Mouse (Mus musculus): Measurements from ENCODE around the gene Ccdc117.
A peak's percentile ranks its signal among the peaks of the same experiment; 100 is the strongest.

Ccdc117 gene

DNA sequence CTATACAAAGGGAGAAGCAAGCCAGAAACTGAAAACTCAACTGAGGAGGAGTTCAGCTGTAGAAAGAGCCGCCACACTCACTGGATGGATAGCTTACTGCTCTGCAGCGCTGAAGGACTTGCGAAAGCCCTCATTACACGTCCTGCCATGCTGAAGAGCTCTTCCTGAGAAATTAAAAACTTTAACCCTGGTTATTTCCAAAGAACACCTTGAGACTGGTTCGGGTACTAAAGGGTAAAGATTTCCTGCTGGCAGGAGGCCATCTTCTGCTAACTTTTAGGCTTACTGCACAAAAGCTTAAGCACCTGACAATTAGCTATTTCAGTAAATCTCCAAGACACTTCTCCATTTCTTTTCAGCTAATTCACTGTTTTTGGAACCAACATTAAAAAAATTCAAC, 11.8 kb downstream of the Ccdc117 start:
- peak in 1 of 2 experiments; percentile 66 for DNase-seq

DNA sequence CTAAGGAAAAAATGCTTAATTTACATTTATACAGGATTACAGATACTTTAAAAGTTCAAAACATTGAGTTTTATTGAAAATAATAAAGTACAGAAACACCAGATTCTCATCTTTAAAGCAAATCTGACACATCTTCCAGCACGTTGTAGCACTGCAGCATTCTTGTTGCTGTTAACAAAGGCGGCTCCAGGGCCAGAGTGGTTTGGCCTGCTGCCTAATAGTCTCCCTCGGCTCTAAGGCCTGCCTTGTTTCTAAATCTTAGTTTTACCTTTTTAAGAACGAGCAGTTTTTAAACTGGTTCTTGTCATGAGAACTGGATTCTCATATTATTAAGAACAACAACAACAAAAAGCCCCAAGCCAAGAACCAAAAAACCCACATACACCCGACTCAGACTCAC, 13.1 kb downstream of the Ccdc117 start:
- DNase-seq: no peak

DNA sequence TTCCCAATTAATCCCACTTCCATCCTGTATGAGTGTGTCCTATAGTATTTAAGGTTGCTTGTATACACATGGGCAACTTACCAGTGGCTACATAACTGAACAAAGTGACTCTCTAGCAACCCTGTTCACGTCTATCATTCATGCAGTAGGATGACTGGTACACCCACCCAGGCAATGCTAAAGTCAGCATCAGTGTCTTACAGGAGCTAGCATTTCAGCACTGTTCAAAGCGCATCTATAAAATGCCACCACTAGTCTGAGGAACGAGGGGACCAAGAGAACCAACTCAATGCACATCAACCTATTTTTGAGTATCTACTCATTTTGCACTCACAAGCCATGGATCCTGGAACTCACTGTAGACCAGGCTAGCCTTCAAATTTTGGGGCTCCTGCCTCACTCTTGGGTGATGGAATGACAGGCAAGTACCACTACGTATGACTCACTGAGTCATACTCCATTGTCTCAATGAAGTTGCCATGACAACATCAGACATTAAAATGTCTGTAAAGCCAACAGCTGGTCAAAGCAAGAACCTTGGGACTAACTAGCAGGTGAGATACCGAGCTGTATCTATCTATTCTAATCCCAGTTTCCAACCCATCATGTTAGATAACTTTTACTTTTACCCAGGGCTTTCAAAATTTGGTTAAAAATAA, 14.0 kb downstream of the Ccdc117 start:
- DNase-seq: no peak

DNA sequence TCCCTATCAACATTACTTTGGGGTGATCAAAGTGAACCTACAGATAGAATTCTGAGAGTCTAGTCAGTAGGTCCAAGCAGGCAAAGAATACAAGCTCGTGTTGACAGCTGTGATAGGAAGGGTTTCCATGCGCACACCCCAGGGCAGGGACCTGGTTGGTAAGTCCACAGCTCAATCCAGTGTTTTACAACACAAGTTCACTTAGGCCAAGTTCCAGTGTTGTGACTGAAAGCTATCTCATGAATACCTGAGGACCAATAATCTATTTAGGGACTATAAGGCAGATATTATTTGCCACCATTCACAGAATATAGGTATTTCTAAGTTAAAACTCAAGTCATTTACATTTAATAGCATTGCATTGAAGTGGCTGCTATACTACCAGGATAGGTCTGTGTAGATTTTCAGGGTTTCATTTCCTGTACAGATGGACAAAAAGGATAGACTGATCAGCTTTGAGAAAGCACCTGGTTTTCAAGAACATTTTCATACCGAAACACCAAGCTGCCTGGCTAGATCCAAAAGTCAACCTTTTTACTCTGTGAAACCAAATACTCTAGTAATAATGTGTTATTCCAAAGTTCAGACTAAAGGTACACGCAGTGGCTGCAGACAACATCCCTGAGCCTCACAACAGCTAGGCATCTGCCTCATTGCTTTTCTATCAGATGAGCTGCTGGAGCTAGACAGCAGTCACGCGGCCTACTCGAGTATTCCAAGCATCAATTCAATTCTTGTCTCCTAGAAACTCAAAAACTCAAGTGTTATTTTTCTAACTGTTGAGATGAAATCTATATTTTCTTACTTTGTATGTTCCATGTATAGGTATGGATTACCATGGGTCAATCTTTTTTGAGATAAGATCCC, 15.2 kb downstream of the Ccdc117 start:
- no peak for DNase-seq

DNA sequence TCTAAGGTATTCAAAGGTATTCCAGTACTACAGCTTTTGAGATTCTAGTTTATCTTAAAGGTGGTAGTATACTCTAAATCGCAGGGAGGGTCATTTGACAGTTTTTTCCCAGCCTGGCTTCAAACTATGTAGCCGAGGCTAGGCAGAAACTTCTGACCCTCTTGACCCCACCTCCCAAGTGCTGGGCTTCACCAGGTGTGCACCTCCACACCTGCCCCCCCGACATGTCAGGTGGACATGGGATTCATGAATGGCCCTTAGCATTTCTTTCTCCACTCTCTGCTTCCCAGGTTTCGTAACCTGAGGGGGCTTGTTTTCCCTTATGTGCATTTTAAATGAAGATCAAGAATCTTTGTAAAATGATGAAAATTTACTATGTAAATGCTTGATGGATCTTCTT, 16.6 kb downstream of the Ccdc117 start:
- no peak for DNase-seq

DNA sequence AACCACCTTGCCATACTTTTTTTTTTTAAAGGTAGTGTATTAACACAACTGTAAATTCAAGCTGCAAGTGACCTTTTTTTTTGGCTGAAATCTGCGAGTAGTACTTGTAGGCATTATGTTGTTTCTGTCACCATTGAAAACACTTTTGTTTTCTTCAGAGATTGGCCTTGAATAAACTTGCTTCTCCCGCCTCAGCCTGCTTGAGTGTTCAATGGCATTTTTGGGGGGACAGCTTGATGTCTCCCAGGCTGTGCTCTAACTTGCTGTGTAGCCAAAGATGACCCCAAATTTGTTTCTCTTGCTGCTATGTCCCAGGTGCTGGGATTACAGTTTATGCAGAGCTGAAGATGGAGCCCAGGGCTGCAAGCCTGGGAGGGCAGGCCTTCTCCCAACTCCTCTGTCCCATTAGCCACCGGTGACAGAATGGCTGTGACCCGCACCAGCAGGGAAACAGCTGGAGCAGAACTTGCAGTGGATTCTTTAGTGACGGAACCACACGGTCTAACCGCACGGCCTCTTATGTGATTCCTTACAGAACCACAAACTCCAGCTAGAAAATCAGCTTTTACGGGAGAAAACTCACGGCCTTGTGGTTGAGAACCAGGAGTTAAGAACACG, 19.1 kb downstream of the Ccdc117 start:
- no peak for DNase-seq

DNA sequence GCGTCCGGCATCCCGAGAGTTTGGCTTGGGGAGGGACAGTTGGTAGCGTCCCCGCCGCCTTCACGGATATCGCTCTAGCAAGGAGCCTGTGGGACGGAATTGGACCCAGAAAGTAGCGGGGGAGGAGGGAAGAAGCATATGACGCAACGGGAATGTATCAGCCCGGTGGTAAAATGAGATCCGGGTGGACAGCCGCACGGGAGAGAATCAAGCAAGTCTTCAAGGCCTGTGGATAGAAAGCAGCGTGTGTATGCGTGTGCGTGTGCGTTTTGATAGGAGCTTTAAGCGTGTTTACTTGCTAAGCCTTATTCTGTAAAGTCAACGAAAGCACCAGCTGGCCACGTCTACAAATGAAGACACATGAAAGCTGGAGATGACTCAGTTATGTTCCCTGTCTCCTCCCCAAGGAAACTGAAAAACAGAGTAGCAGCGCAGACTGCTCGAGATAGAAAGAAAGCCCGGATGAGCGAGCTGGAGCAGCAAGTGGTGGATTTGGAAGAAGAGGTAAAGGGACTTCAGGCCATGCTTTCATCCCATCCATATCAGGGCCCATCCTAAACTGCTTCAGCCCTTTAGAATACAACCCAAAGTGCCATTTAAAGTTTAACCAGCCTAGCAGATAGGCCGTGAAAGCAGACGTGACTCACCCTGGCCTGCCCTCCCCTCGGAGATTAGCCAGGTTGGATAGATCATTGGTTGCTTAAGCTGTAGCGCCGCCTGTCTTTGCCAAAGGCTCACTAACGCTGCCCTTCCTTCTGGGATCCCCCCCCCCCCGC, 20.3 kb downstream of the Ccdc117 start:
- peak; percentile 84 to 89 for DNase-seq

DNA sequence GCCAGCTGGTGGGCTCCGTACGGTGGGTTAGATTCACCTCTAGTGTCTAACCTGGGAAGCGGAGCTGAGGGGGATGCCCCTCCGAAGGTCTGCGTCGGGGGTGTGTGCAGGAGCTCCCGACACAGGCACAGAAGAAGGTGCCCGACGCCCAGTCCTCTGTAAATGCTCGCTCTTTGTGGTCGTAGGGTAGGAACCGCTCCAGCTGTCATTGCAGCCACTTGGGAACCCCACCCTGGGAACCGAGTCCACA, 20.8 kb downstream of the Ccdc117 start:
- no peak for DNase-seq

DNA sequence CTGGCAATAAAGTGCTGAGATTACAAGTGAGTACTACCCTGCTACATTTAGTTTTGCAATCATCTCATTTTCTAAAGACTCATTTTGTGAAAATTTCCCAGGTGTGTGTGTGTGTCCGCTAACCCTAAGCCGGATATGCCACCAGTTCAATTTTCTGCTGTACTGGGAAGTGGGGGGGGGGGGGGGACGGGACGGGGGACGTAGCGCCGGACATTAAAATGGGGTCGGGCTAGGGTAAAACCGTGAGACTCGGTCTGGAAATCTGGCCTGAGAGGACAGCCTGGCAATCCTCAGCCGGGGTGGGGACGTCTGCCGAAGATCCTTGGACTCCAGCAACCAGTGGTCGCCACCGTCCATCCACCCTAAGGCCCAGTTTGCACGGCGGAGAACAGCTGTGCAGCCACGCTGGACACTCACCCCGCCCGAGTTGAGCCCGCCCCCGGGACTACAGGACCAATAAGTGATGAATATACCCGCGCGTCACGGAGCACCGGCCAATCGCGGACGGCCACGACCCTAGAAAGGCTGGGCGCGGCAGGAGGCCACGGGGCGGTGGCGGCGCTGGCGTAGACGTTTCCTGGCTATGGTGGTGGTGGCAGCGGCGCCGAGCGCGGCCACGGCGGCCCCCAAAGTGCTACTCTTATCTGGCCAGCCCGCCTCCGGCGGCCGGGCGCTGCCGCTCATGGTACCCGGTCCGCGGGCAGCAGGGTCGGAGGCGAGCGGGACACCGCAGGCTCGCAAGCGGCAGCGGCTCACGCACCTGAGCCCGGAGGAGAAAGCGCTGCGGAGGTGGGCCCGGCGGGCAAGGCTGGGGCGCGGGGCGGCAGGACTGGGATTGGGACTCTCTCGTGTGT, 21.3 kb downstream of the Ccdc117 start, which contains the start of gene Xbp1:
Gene Xbp1 (plus strand): TSS at position 248 of the 854 bp plus-strand sequence.
- DNase-seq: peak; percentile 98 to 99

DNA sequence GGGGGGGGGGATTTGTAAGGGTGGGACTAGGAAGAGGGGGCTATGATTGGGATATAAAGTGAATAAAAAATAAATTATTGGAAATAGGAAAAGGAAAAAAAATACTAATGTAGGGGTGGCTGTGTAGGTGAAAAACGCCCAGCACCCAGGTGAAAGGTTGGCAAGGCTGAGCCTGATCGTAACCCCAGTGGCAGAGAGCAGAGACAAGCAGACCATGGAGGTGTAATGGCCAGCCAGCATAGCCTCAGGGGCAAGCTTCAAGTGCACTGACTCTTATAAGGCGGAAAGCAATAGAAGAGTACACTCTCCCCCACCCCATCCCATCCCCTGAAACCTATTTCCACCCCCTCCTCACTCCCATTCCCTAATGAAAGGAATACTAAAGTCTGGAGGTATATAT, 22.3 kb downstream of the Ccdc117 start:
- no peak for DNase-seq

DNA sequence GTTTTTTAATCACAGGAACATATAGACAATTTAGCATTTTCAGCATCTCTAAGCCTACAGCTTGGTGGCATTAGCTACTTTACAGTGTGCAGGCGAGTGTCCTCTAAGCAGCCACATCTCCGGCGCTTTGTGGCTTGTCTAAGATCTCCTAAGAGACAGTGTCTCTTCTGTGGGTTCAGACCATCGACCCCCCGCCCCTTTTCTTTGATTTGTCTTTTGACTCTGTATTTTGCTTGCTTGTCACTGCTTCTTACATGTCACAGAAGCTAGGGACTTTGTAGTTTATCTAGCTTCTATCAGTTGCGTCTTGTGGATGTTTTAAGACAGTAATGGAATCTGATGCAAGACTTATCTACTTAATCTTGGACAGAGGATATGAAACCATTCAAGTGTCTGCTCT, 24.6 kb downstream of the Ccdc117 start:
- no peak for DNase-seq

DNA sequence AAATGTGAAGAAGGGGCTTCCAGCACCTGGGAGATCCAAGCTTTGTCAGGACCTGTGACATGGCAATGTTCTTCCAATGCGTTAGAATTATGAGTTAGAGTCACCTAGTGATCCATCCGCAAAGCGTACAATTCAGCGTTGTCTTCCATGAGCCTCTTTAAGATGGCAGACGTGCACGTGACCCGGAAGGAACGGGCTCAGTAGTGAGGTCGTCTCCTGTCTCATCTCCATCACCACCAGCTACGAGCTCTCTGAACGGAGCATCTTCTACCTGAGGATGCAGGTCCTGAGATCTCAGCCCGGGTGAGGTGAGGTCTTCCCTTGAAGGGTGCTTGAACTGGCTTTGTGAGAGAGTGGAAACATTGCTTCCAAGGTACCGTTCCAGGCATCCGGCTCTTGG, 25.4 kb downstream of the Ccdc117 start:
- no peak for DNase-seq

DNA sequence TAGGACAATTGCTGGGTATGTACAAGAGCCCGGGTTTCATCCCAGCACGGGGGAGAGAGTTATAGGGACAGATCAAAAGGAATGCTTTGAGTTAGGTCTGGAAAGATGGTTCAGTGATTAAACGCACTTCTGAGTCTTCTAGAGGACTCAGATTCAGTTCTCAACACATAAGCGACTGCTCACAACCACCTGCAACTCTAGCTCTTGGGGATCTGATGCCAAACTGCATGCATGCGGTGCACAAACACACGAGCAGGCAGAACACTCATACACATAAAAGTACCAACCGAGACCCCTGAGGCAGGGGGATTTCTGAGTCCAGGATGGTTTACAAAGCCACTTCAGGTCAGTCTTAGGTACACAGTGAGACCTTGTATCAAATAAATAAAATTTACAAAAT, 25.8 kb downstream of the Ccdc117 start:
- DNase-seq: no peak

DNA sequence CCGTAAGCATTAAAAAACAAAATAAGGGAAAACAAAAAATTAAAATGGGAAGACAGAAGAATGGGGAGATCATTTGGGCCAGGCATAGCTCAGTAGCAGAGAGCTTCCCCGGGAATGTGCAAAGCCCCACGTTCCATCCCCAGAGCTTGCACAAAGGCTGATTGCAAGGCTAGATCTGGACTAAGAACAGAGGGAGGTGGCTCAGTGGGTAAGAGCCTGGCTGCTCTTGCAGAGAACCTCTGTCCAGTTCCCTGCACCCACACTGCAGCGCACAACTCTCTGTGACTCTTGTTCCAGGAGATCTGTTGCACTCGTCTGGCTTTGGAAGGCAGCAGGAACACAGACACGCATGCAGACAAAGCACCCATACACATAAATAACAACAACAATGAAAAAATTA, 26.3 kb downstream of the Ccdc117 start:
- no peak for DNase-seq

DNA sequence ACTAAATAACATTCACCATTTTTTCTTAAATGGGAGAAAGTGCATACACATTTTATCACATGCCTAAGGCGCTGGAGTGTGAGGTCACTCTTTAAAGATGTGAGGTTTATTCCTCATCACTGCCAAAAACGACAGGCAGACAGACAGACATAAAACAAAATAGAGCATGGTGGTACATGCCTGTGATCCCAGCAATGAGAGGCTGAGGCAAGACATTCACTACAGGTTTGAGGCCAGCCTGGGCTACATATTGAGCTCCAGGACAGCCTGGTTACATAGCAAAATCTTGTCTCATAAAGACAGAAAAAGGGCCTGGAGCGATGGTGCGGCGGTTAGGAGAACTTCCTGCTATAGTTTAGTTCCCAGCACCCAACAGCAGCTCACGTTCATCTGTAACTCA, 26.8 kb downstream of the Ccdc117 start:
- no peak for DNase-seq

DNA sequence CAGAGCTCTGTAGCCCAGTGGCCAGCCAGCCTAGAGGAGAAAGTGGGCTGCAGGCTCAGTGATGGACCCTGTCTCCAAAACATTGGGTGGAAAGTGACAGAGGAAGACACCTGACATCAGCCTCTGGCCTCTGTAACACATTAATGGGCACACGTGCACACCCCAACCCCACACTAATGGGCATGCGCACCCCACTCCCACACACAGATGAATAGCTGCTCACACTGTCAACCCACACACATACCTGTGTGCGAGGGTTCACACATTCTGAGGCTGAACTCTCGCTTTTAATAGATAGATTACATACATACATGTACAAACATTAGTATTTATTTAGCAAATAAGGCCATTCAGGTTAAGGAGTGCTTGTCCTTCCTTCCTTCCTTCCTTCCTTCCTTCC, 27.9 kb downstream of the Ccdc117 start:
- DNase-seq: no peak

DNA sequence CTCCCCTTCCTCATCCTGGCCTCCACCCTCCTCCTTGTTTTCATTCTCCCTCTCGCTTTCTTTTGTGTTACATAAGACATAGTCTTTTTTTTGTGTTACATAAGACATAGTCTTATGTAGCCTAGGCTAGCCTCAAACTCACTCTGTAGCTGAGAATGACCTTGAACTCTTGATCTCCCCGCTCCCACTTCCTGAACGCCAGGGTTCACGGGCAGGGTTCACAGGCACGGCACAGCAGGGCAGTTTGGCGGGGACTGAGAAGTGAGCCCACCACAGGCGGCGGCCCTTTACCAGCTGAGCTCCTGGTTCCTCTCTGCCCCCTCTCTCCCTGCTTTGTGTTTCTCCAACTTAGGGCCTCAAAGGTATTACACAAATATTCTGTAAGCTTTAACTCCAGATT, 29.0 kb downstream of the Ccdc117 start:
- no peak for DNase-seq

DNA sequence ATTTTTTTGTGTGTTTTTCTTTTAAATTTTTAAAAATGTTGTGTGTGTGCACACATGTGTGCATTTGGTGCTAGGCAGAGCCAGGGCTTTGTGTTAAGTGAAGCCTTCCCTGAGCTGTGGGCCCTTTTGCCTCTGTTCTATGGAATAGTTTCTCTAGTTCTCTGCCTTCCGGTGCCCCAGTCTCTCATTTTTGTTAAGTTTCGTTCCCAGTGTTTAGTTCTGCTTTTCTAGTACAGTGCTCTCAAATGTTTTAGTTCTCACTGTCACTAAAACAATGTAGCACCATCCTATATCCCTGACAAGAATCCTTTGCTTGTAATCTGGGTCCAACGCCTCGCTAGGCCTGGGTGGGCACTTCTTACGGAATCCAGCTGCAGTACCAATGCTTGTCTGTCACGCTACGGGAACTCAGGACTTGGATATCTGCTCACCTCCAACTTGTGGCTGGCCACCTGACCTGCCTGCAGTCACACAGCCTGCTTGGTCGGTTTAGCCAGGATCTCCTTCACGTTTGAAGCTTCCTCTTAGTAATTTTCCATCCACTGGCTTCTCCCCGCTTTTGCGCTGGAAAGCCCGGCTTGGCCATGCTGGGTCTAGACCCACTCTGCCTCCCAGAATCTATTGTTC, 29.8 kb downstream of the Ccdc117 start:
- DNase-seq: peak; percentile 35 to 67

DNA sequence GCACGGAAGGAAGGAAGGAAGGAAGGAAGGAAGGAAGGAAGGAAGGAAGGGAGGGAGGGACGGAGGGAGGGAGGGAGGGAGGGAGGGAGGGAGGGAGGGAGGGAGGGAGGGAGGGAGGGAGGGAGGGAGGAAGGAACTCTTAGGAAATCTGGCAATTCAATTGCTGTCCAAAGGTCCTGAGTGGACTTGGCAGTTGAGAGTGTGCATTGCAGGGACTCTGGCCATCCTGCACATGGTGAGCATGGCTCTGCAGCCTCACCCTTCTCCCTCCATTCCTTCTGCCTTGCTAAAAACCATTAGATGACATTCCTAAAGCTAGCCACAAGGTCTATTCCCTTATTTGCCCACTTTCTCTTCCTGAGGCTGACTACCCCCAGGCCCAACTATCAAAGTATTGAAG, 31.3 kb downstream of the Ccdc117 start:
- peak in 1 of 2 experiments; percentile 36 for DNase-seq

DNA sequence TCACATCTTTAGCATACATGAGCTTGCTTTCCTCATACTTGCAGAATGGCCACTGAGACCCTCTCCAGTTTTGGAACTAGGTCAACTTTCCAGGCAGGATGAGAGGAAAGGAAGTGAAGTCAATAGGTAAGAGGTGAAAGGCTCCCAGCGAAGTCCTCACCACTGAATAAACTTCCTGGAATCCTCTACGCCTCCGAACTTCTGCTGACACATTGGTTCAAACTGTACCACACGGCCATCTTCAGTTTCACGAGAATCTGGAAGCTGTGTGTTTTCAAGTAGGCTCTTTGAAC, 31.9 kb downstream of the Ccdc117 start:
- no peak for DNase-seq

DNA sequence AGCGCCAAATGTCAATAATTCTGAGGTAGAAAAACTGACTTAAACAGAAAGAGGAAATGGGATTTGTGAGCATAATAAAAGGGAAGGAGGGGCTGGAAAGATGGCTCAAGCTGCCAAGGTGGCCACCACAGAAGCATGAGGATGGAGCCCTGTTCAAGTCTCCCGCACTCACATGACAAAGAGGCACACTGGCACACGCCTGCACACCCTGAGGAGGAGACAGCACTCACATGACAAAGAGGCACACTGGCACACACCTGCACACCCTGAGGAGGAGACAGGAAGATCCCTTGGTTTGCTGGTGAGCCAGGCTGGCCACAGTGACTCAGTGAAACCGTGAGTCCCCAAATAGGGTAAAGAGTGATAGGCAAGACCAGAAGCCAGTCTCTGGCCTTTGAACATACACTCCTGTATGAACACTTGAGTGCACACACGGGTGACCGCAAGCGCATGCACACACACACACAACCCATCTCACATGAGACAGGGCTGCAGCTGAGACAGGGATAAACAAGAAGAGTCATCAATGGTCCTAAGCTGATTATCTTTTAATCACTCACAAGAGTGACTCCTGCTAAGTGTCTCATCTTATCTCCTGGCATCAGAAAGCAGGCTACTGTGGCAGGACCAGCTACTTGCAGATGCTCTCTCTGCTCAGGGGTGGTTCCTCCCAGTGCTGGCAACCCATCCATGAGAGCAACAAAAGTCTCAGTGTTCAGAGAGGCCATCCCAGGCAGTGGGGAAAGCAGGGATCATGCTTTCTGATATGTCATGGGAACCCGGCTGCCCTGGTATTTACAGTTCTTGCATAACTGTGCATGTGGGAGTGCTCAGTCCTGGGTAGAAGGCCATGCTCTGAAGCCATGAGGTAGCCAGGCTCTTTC, 32.5 kb downstream of the Ccdc117 start:
- no peak for DNase-seq
